Mouse (Mus musculus): ENCODE measurements around the gene Rai14. TPM values are rescaled to one million over a fixed set of nuclear protein-coding genes. Genes with fewer than 3 reads are reported as not detected.

The Rai14 gene
- polyA plus RNA-seq, 1 experiment from 2014 or later = 4.8 TPM

DNA sequence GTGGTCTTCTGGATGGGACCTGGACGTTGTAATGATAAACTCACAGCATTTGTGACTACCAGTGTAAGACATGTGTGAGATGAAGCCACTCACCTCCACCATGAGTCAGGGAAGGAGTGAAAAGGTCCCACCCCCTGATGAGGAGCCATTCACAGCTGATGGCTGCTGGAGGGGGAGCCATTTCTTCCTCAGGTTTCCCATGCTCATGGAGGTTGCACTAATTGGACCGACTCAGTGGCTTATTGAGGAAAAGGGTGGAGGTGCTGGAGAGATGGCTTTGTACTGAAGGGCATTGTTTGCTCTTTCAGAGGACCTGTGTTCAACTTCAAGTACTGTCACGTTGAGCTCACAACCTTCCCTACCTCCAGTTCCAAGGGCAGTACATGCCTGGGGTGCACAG is 10.4 kb upstream of the Rai14 start:
- ATAC-seq (no peak), DNase-seq (no peak)
- Histone ChIP-seq H3K4me3 (ENCODE audit: low read depth, low read length) (no peak overlapping the region), H3K9ac (replicated peaks) (no peak overlapping the region), H3K36me3 (replicated peaks; ENCODE audit: insufficient read depth, low read length) (no peaks in the 10 kb centered on the region), H3K4me2 (ENCODE audit: low read depth, low read length) (no peak overlapping the region), H3K4me1 (ENCODE audit: insufficient read depth) (no peaks in the 10 kb centered on the region), H3K27ac (ENCODE audit: low read depth) (no peak overlapping the region), H3K9me3 (ENCODE audit: low read length) (no peaks in the 10 kb centered on the region; the same call in 1 of the 2 replicates), H3K27me3 (ENCODE audit: insufficient read depth, low read length) (no peaks in the 10 kb centered on the region)
- no peak for TF ChIP-seq CTCF (IDR thresholded peaks at IDR 0.05; ENCODE audit: low read depth)
- TF ChIP-seq EP300 (IDR thresholded peaks at IDR 0.05; ENCODE audit: low read depth) = no peak
- WGBS (ENCODE audit: insufficient replicate concordance) = 59% methylated on average over 3 of the region's 3 CpGs

DNA sequence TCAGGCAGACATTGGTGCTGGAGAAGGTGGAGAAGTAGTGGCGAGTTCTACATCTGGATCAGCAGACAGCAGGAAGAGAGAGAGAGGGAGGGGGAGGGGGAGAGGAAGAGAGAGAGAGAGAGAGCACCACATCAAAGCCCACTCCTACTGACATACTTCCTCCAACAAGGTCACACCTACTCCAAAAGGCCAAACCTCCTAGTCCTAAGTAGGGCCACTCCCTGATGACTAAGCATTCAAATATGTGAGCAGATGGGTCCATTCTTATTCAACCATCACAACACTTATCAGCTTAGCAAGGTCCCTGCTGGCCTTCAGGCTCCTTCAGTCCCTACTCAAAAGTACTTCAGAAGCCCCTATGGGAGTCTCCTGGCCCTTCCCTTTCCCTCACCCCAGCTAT is 9.1 kb upstream of the Rai14 start:
- no peaks in the 10 kb centered on the region for H3K27me3 ChIP-seq (ENCODE audit: insufficient read depth, low read length)
- H3K4me1 ChIP-seq (ENCODE audit: insufficient read depth) = no peaks in the 10 kb centered on the region
- DNase-seq (no peak), ATAC-seq (no peak)
- H3K9me3 ChIP-seq (ENCODE audit: low read length) = no peaks in the 10 kb centered on the region; the same call in 1 of the 2 replicates
- TF ChIP-seq CTCF (IDR thresholded peaks at IDR 0.05; ENCODE audit: low read depth) (no peak), EP300 (IDR thresholded peaks at IDR 0.05; ENCODE audit: low read depth) (no peak)
- no peak overlapping the region for H3K9ac ChIP-seq (replicated peaks)
- no peaks in the 10 kb centered on the region for H3K36me3 ChIP-seq (replicated peaks; ENCODE audit: insufficient read depth, low read length)
- H3K27ac ChIP-seq (ENCODE audit: low read depth) = no peak overlapping the region
- WGBS (ENCODE audit: insufficient replicate concordance) = 41% methylated on average over 1 of the region's 1 CpGs
- H3K4me2 ChIP-seq (ENCODE audit: low read depth, low read length) = no peak overlapping the region
- H3K4me3 ChIP-seq (ENCODE audit: low read depth, low read length) = no peak overlapping the region

DNA sequence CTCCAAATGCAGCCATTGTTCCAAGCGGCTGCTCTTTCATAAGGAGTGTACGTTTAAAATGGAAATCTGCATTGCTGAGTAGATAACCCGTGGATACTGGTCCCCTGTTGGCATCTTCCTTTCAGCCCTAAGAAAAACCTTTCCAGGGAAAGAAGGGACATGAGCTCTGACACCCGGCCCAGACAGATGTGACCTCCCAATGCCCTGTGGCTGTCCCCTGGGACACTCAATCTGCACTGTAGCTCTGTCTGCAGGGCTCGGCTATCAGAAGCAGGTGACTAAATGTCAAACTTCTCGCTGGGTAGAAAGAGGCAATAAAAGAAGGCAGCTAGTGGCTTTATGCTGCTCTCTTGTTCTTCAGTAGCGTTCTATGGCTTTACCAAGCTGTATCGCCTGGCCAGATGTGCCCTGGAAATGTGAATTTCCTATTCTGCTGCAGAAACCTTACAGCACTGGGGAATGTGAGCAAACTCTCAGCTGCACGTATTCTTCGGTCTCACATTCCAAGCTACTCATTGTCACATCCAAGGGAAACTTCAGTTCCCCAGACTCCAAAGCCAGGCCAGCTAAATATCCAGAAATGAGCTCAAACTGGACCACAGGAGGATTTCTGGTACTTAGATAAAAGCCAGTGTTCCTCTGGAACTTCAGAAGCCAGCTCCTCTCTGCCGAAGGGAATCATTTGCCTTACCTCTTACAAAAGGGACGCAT is 8.4 kb upstream of the Rai14 start:
- 59% methylated on average over 12 of the region's 12 CpGs for WGBS (ENCODE audit: insufficient replicate concordance)
- Histone ChIP-seq H3K9me3 (ENCODE audit: low read length) (no peaks in the 10 kb centered on the region; the same call in 1 of the 2 replicates), H3K4me2 (ENCODE audit: low read depth, low read length) (no peak overlapping the region), H3K9ac (replicated peaks) (no peak overlapping the region), H3K27me3 (ENCODE audit: insufficient read depth, low read length) (no peaks in the 10 kb centered on the region), H3K27ac (ENCODE audit: low read depth) (no peak overlapping the region), H3K4me3 (ENCODE audit: low read depth, low read length) (no peak overlapping the region), H3K36me3 (replicated peaks; ENCODE audit: insufficient read depth, low read length) (no peaks in the 10 kb centered on the region), H3K4me1 (ENCODE audit: insufficient read depth) (no peaks in the 10 kb centered on the region)
- no peak for TF ChIP-seq EP300 (IDR thresholded peaks at IDR 0.05; ENCODE audit: low read depth)
- no peak for ATAC-seq
- no peak for DNase-seq

DNA sequence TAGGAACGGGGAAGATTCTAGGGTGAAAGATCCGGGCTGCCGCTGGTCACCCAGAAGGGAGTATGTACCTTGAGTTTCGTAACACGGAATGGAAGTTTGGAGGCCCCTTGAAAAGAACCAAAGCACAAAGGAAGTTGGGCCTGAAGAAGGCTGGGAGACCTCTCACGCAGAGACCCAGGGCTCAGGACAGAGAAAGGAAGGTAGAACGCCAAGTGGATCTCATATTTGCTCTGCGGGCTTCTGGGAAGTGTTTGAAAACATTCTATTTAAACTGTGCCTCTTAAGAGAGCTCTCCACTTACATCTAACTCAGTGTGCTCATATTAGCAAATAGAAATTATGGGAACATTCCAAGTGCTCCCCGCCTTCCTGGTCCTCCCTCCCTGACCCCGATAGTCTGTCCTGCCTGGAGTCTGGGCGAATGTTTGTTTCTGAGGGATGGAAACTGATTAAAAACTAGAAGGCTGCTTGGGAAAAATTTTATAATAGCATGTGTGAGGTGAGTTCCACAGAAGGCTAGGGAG is 6.9 kb upstream of the Rai14 start:
- 79% methylated on average over 11 of the region's 11 CpGs for WGBS (ENCODE audit: insufficient replicate concordance)
- no peak overlapping the region for H3K9ac ChIP-seq (replicated peaks)
- no peak overlapping the region for H3K27ac ChIP-seq (ENCODE audit: low read depth)
- H3K4me3 ChIP-seq (ENCODE audit: low read depth, low read length) = no peak overlapping the region
- ATAC-seq = no peak
- no peaks in the 10 kb centered on the region for H3K4me1 ChIP-seq (ENCODE audit: insufficient read depth)
- H3K9me3 ChIP-seq (ENCODE audit: low read length) = no peaks in the 10 kb centered on the region
- no peak for DNase-seq
- no peaks in the 10 kb centered on the region for H3K36me3 ChIP-seq (replicated peaks; ENCODE audit: insufficient read depth, low read length)
- H3K4me2 ChIP-seq (ENCODE audit: low read depth, low read length) = no peak overlapping the region
- H3K27me3 ChIP-seq (ENCODE audit: insufficient read depth, low read length) = no peaks in the 10 kb centered on the region
- TF ChIP-seq CTCF (IDR thresholded peaks at IDR 0.05; ENCODE audit: low read depth) (no peak), EP300 (IDR thresholded peaks at IDR 0.05; ENCODE audit: low read depth) (no peak)

DNA sequence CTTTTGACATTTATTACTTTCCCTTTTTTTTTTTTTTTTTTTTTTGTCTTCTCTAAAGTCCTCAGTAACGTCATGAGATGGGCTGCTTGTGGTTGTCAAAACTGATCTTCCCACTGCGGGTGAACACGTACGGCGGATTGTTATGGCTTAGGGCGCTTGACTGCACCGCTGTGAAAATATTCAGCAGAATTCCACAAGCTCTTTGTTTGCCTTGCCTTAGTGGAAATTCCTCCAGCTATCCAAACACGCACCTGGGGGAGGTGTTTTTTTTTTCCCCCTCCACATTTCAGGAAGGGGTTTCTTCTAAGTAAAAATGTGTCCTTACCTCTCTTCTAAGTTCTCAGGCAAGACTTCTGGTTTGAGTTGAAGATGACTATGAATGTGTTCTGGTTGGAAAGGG is 6.2 kb upstream of the Rai14 start:
- Histone ChIP-seq H3K9me3 (ENCODE audit: low read length) (no peaks in the 10 kb centered on the region), H3K9ac (replicated peaks) (no peak overlapping the region), H3K36me3 (replicated peaks; ENCODE audit: insufficient read depth, low read length) (no peaks in the 10 kb centered on the region), H3K27me3 (ENCODE audit: insufficient read depth, low read length) (no peaks in the 10 kb centered on the region), H3K4me1 (ENCODE audit: insufficient read depth) (no peaks in the 10 kb centered on the region), H3K4me3 (ENCODE audit: low read depth, low read length) (no peak overlapping the region), H3K4me2 (ENCODE audit: low read depth, low read length) (no peak overlapping the region), H3K27ac (ENCODE audit: low read depth) (no peak overlapping the region)
- ATAC-seq = no peak
- DNase-seq = no peak
- WGBS (ENCODE audit: insufficient replicate concordance) = 59% methylated on average over 8 of the region's 8 CpGs
- no peak for TF ChIP-seq EP300 (IDR thresholded peaks at IDR 0.05; ENCODE audit: low read depth)

DNA sequence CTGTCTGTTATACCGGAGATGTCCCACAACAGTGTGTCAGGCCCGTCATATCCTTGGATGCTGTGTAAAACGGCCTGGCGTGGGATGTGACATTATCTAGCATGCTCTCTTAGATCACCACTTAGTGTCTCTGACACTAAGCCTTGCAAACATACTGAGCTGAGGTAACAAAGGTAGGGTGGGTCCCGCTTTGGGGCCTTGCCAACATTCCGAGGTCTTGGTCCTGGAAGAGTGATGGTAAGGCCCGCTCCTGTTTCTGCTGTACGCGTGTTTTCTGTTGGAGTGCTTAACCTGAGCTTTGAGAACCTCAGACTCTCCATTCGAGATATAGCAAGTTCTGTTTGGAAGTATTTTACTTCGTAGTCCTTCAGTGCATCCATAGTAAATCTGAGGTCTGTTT is 5.8 kb upstream of the Rai14 start:
- Histone ChIP-seq H3K4me1 (ENCODE audit: insufficient read depth) (no peaks in the 10 kb centered on the region), H3K9me3 (ENCODE audit: low read length) (no peaks in the 10 kb centered on the region), H3K4me2 (ENCODE audit: low read depth, low read length) (no peak overlapping the region), H3K36me3 (replicated peaks; ENCODE audit: insufficient read depth, low read length) (no peaks in the 10 kb centered on the region), H3K4me3 (ENCODE audit: low read depth, low read length) (no peak overlapping the region), H3K27me3 (ENCODE audit: insufficient read depth, low read length) (no peaks in the 10 kb centered on the region), H3K9ac (replicated peaks) (no peak overlapping the region), H3K27ac (ENCODE audit: low read depth) (no peak overlapping the region)
- TF ChIP-seq EP300 (IDR thresholded peaks at IDR 0.05; ENCODE audit: low read depth) (no peak), CTCF (IDR thresholded peaks at IDR 0.05; ENCODE audit: low read depth) (no peak)
- ATAC-seq = no peak
- 80% methylated on average over 11 of the region's 11 CpGs for WGBS (ENCODE audit: insufficient replicate concordance)
- no peak for DNase-seq

Data from liver, postnatal 0 days (tissue).